In the genomic region with DNA sequence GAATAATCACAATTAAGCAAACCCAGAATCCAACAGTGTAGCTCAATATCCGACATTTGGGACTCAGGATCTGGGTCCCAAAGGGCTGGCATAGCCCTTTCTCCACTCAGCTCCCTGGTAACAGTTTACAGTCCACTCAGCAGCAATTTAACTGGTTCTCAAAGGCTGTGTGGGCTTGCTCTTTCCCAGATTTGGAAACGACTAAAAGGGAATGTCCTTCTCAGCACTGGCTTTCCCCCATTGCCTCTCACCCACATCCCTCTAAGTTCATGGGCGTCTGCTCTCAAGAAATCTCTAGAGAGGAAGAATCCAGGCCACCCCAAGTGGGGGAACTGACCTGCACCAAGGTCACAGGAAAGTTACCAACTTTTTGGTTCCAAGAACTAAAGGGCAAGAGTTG, we compare ENCODE assay signal across 7 mouse cellular contexts. TPM values are rescaled to one million over a fixed set of nuclear protein-coding genes. Genes with fewer than 3 reads are reported as not detected.
DNase-seq lines count a peak whose midpoint lies in the region; ATAC-seq and TF ChIP-seq lines count a peak whose summit lies in the region.

No protein-coding gene starts in this region.

- peak overlapping the region; percentile 82 for H3K9ac ChIP-seq in lung, embryonic 16.5 days (ENCODE audit: low read length)
- H3K9ac ChIP-seq in embryonic facial prominence, embryonic 13.5 days = peak overlapping the region; percentile 79
- H3K9ac ChIP-seq in hindbrain, embryonic 16.5 days (ENCODE audit: low read depth, low read length) = peak overlapping the region; percentile 78
- peak overlapping the region; percentile 82 for H3K9ac ChIP-seq in midbrain, postnatal 0 days (replicated peaks; ENCODE audit: low read length, poor library complexity, severe bottlenecking)

- 43% methylated on average over 3 of the region's 3 CpGs for WGBS in lung, embryonic 16.5 days
- WGBS in embryonic facial prominence, embryonic 13.5 days = 55% methylated on average over 3 of the region's 3 CpGs
- WGBS in hindbrain, embryonic 16.5 days = 62% methylated on average over 3 of the region's 3 CpGs
- WGBS in midbrain, postnatal 0 days = 38% methylated on average over 3 of the region's 3 CpGs

- peak; percentile 12; the same call in 1 of the 2 replicates for ATAC-seq in lung, embryonic 16.5 days (ENCODE audit: low read depth)
- no peak for ATAC-seq in embryonic facial prominence, embryonic 13.5 days (ENCODE audit: insufficient number of reproducible peaks, insufficient read depth, low FRiP score, low TSS enrichment, low read depth)
- no peak for ATAC-seq in hindbrain, embryonic 16.5 days
- ATAC-seq in midbrain, postnatal 0 days (ENCODE audit: low FRiP score) = no peak

- H3K9me3 ChIP-seq in lung, embryonic 16.5 days (ENCODE audit: control insufficient read depth, low read length) = no peaks in the 10 kb centered on the region
- no peaks in the 10 kb centered on the region for H3K9me3 ChIP-seq in embryonic facial prominence, embryonic 13.5 days
- no peaks in the 10 kb centered on the region for H3K9me3 ChIP-seq in hindbrain, embryonic 16.5 days (ENCODE audit: control insufficient read depth, low read length)
- no peaks in the 10 kb centered on the region for H3K9me3 ChIP-seq in midbrain, postnatal 0 days (ENCODE audit: low read length)

- intact Hi-C loops in gastrocnemius, postnatal 14 days (cut with DNase I; ENCODE audit: low total_unique reads) = no loop called here

- H3K4me3 ChIP-seq in lung, embryonic 16.5 days (ENCODE audit: low read length) = peak overlapping the region; percentile 81
- H3K4me3 ChIP-seq in embryonic facial prominence, embryonic 13.5 days = peak overlapping the region; percentile 63
- H3K4me3 ChIP-seq in hindbrain, embryonic 16.5 days (ENCODE audit: low read length) = peak overlapping the region; percentile 69
- peak overlapping the region; percentile 75 for H3K4me3 ChIP-seq in midbrain, postnatal 0 days (ENCODE audit: low read depth, low read length)

- peak overlapping the region; percentile 60; the same call in 1 of the 2 replicates for H3K27ac ChIP-seq in lung, embryonic 16.5 days (ENCODE audit: low read length)
- peak overlapping the region; percentile 75 for H3K27ac ChIP-seq in embryonic facial prominence, embryonic 13.5 days
- peak overlapping the region; percentile 71 for H3K27ac ChIP-seq in hindbrain, embryonic 16.5 days (ENCODE audit: low read depth, low read length)
- peak overlapping the region; percentile 62 for H3K27ac ChIP-seq in midbrain, postnatal 0 days (ENCODE audit: low read depth, low read length)

- peaks cover 11% of the 10 kb centered on the region for H3K4me1 ChIP-seq in lung, embryonic 16.5 days (replicated peaks; ENCODE audit: control insufficient read depth, insufficient read depth, low read length)
- peaks cover 23% of the 10 kb centered on the region for H3K4me1 ChIP-seq in embryonic facial prominence, embryonic 13.5 days
- H3K4me1 ChIP-seq in hindbrain, embryonic 16.5 days (ENCODE audit: control insufficient read depth, insufficient read depth, low read depth, low read length) = peaks cover 14% of the 10 kb centered on the region
- no peaks in the 10 kb centered on the region for H3K4me1 ChIP-seq in midbrain, postnatal 0 days (ENCODE audit: insufficient read depth, low read length)

- TF ChIP-seq CTCF in midbrain, postnatal 0 days (IDR thresholded peaks at IDR 0.05) = no peak

- H3K4me2 ChIP-seq in lung, embryonic 16.5 days (ENCODE audit: low read depth, low read length) = peak overlapping the region; percentile 92
- peak overlapping the region; percentile 84 for H3K4me2 ChIP-seq in embryonic facial prominence, embryonic 13.5 days
- peak overlapping the region; percentile 57 for H3K4me2 ChIP-seq in hindbrain, embryonic 16.5 days (ENCODE audit: low read length)
- H3K4me2 ChIP-seq in midbrain, postnatal 0 days (ENCODE audit: low read depth, low read length, poor library complexity, severe bottlenecking) = peak overlapping the region; percentile 58

- peaks cover 5% of the 10 kb centered on the region; the same call in 1 of the 2 replicates for H3K36me3 ChIP-seq in lung, embryonic 16.5 days (ENCODE audit: control insufficient read depth, insufficient read depth, low read length)
- peaks cover 26% of the 10 kb centered on the region for H3K36me3 ChIP-seq in embryonic facial prominence, embryonic 13.5 days
- peaks cover 16% of the 10 kb centered on the region for H3K36me3 ChIP-seq in hindbrain, embryonic 16.5 days (ENCODE audit: control insufficient read depth, insufficient read depth, low read length)
- peaks cover 19% of the 10 kb centered on the region for H3K36me3 ChIP-seq in midbrain, postnatal 0 days (ENCODE audit: insufficient read depth, low read length)

- no peak for DNase-seq in lung, postnatal 25 days (ENCODE audit: low spot score)
- no peak for DNase-seq in midbrain, postnatal 0 days (ENCODE audit: low spot score)
- DNase-seq in gastrocnemius, postnatal 14 days = no peak
- DNase-seq in urinary bladder, postnatal 10 days (ENCODE audit: low spot score) = no peak

- H3K27me3 ChIP-seq in lung, embryonic 16.5 days (ENCODE audit: control insufficient read depth, insufficient read depth, low read depth, low read length) = no peaks in the 10 kb centered on the region
- no peaks in the 10 kb centered on the region for H3K27me3 ChIP-seq in embryonic facial prominence, embryonic 13.5 days
- no peaks in the 10 kb centered on the region for H3K27me3 ChIP-seq in hindbrain, embryonic 16.5 days (replicated peaks; ENCODE audit: control insufficient read depth, insufficient read depth, low read length)
- H3K27me3 ChIP-seq in midbrain, postnatal 0 days (ENCODE audit: insufficient read depth, low read length) = no peaks in the 10 kb centered on the region

RNA-seq across cellular contexts. Expression of gene Nmnat1, which starts 0.4 kb away (rescaled TPM):
- polyA plus RNA-seq in lung, embryonic 16.5 days (2015; fragmentation: Nextera tagmentation; extraction: Ambion mirVana) = 10.3 and 11.9 TPM in 2 replicates
- polyA plus RNA-seq in embryonic facial prominence, embryonic 13.5 days (2015; fragmentation: Nextera tagmentation; extraction: Ambion mirVana) = 9.2 and 10.2 TPM in 2 replicates
- polyA plus RNA-seq in hindbrain, embryonic 16.5 days (2015; fragmentation: Nextera tagmentation; extraction: Ambion mirVana) = 7.7 and 9.1 TPM in 2 replicates
- 2.9 and 6.3 TPM in 2 replicates for total RNA-seq in midbrain, postnatal 0 days (2014; rRNA removed)
- polyA plus RNA-seq in midbrain, postnatal 0 days (2015; fragmentation: Nextera tagmentation; extraction: Ambion mirVana) = 4.1 and 4.3 TPM in 2 replicates
- total RNA-seq in gastrocnemius, postnatal 14 days (2021) = 10 to 100 TPM; 17.6 to 20.2 TPM

RNA-seq across cellular contexts. Expression of gene Lzic, which starts 0.5 kb away (rescaled TPM):
- 35.2 and 40.7 TPM in 2 replicates for polyA plus RNA-seq in lung, embryonic 16.5 days (2015; fragmentation: Nextera tagmentation; extraction: Ambion mirVana)
- polyA plus RNA-seq in embryonic facial prominence, embryonic 13.5 days (2015; fragmentation: Nextera tagmentation; extraction: Ambion mirVana) = 56.5 TPM in 2 replicates
- polyA plus RNA-seq in hindbrain, embryonic 16.5 days (2015; fragmentation: Nextera tagmentation; extraction: Ambion mirVana) = 42.2 TPM in 2 replicates
- 44.3 and 54.7 TPM in 2 replicates for total RNA-seq in midbrain, postnatal 0 days (2014; rRNA removed)
- polyA plus RNA-seq in midbrain, postnatal 0 days (2015; fragmentation: Nextera tagmentation; extraction: Ambion mirVana) = 34.4 and 39.3 TPM in 2 replicates
- 10 to 100 TPM; 12.0 to 17.9 TPM for total RNA-seq in gastrocnemius, postnatal 14 days (2021)

RNA-seq across cellular contexts. Expression of gene Tmem274, which starts 7.4 kb away (rescaled TPM):
- 0.49 and 0.53 TPM in 2 replicates for polyA plus RNA-seq in lung, embryonic 16.5 days (2015; fragmentation: Nextera tagmentation; extraction: Ambion mirVana)
- 0.37 TPM in 1 of 2 replicates, not detected in the other for polyA plus RNA-seq in embryonic facial prominence, embryonic 13.5 days (2015; fragmentation: Nextera tagmentation; extraction: Ambion mirVana)
- 0.45 TPM in 1 of 2 replicates, not detected in the other for polyA plus RNA-seq in hindbrain, embryonic 16.5 days (2015; fragmentation: Nextera tagmentation; extraction: Ambion mirVana)
- total RNA-seq in midbrain, postnatal 0 days (2014; rRNA removed) = not detected in 2 replicates
- not detected in 2 replicates for polyA plus RNA-seq in midbrain, postnatal 0 days (2015; fragmentation: Nextera tagmentation; extraction: Ambion mirVana)
- not detected for total RNA-seq in gastrocnemius, postnatal 14 days (2021)

RNA-seq across cellular contexts. Expression of gene Rbp7, which starts 29.8 kb away (rescaled TPM):
- 2.0 and 3.4 TPM in 2 replicates for polyA plus RNA-seq in lung, embryonic 16.5 days (2015; fragmentation: Nextera tagmentation; extraction: Ambion mirVana)
- polyA plus RNA-seq in embryonic facial prominence, embryonic 13.5 days (2015; fragmentation: Nextera tagmentation; extraction: Ambion mirVana) = 0.52 TPM in 1 of 2 replicates, not detected in the other
- polyA plus RNA-seq in hindbrain, embryonic 16.5 days (2015; fragmentation: Nextera tagmentation; extraction: Ambion mirVana) = not detected in 2 replicates
- total RNA-seq in midbrain, postnatal 0 days (2014; rRNA removed) = not detected in 2 replicates
- 0.44 and 0.49 TPM in 2 replicates for polyA plus RNA-seq in midbrain, postnatal 0 days (2015; fragmentation: Nextera tagmentation; extraction: Ambion mirVana)
- 10 to 100 TPM in 1 of 2 experiments, 1 to 10 TPM in 1; 8.9 to 20.7 TPM for total RNA-seq in gastrocnemius, postnatal 14 days (2021)

RNA-seq across cellular contexts. Expression of gene Ctnnbip1, which starts 33.5 kb away (rescaled TPM):
- 57.5 and 59.7 TPM in 2 replicates for polyA plus RNA-seq in lung, embryonic 16.5 days (2015; fragmentation: Nextera tagmentation; extraction: Ambion mirVana)
- polyA plus RNA-seq in embryonic facial prominence, embryonic 13.5 days (2015; fragmentation: Nextera tagmentation; extraction: Ambion mirVana) = 65.4 and 65.6 TPM in 2 replicates
- 98.6 and 106 TPM in 2 replicates for polyA plus RNA-seq in hindbrain, embryonic 16.5 days (2015; fragmentation: Nextera tagmentation; extraction: Ambion mirVana)
- 105 and 109 TPM in 2 replicates for total RNA-seq in midbrain, postnatal 0 days (2014; rRNA removed)
- 116 and 117 TPM in 2 replicates for polyA plus RNA-seq in midbrain, postnatal 0 days (2015; fragmentation: Nextera tagmentation; extraction: Ambion mirVana)
- total RNA-seq in gastrocnemius, postnatal 14 days (2021) = 10 to 100 TPM; 40.4 to 41.3 TPM
